Mouse (Mus musculus): ENCODE data around the gene Zdhhc19.

GRCm38 (mm10) chr16:32462950-32463349 is 33.1 kb upstream of the Zdhhc19 start:
- no peak for TF ChIP-seq CTCF (IDR thresholded peaks at IDR 0.05; ENCODE audit: borderline replicate concordance, control insufficient read depth, extremely low read depth, insufficient read depth, low read length, poor library complexity)
- TF ChIP-seq POLR2A (IDR thresholded peaks at IDR 0.05; ENCODE audit: control insufficient read depth, extremely low read depth, insufficient read depth, low read length, poor library complexity) = no peak

Data from thymus, adult 2 months (tissue).